Mouse (Mus musculus) erythroblast, embryonic 14.5 days (primary cell): ENCODE results near the gene Hyal3.

Experiments used
- GATA1 ChIP-seq: IDR thresholded peaks from 2 replicates; pipeline ENCODE4 v1.6.1; 2012; ENCODE audit warnings: low read length, inconsistent platforms, mixed read lengths
- TAL1 ChIP-seq: IDR thresholded peaks from 3 replicates; pipeline ENCODE4 v1.6.1; 2012; ENCODE audit warnings: low read length, inconsistent platforms, mixed read lengths

DNA sequence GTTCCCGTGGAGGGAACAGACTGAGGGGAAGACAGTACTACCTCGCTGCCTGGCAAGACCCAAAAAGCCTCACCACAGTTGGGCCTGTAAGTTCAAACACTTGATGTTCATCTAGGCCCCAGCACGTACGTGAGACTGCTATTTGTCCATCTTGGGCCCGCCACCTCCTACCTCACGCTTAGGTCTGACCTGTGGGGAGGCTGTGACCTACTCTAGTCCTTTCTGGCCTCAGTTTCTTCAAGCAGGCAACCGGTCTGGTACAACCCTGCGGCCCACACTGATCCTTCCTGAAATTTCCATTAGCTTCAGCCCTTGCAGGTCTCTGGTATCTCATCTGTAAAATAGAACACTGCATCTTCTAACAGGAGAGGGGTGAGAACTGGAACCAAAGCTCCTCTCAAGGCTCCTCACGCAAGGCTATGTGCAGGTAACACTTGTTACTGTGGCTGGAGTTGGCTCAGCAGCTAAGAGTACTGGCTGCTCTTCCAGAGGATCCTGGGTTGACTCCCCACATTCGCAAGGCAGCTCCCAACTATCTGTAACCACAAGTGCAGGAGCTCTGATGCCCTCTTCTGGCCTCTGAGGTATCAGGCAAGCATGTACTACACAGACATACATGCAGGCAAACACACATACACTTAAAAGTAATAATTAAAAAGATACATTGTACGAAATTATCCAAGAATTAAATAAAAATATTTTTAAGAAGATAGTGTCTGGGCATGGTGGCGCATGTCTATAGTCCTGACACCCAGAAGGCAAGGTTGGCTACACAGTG is 44.9 kb downstream of the Hyal3 start:
- TF ChIP-seq GATA1 (no peak), TAL1 (no peak)
